Mouse (Mus musculus) ES-Bruce4 (cell line): ENCODE measurements around the gene Krtcap3.

ENCODE experiments used
- CTCF ChIP-seq: IDR thresholded peaks from one replicate; pipeline ENCODE4 v1.8.1; 2011; ENCODE audit warnings: low read depth, low read length
- POLR2A ChIP-seq: IDR thresholded peaks from one replicate; pipeline ENCODE4 v1.8.1; 2011; ENCODE audit warnings: low read length; ENCODE audit not compliant: insufficient read depth

DNA sequence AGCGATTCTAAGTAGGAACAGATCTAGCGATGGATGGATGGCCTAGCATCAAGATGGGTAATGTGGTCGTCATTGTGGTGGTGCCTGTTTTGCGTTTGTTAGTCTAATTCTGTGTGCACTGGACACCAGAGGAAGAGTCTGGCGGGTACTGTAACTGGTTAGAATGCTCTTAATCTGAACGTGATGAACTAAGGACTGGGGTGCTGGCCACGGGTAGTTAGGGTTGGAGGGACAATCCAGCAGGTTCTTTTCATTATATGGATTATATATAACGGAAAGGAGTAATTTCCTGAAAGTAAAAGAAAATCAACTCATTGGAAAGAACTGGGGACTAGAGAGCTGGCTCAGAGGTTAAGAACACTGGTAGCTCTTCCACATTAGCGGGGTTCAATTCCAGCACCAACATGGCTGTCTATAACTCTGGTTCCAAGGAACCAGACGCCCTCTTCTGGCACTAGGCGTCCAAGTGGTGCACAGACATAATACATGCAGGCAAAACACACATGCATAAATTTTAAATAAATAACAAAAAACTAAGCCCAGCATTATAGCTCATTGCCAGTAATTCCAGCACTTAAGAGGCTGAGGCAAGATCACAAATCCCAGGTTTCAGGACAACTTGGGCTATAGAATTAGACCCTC is 30.1 kb upstream of the Krtcap3 start:
- TF ChIP-seq CTCF: peak; percentile 53
- no peak for TF ChIP-seq POLR2A
